Mouse (Mus musculus) Muller cell, postnatal 12 days (primary cell): Measurements from ENCODE around the gene Slc9a4.
"Not testable (repeated sequence)": the region's sequence is repeated elsewhere in the genome, so short reads cannot be mapped to it uniquely, and the experiment has no call there.

Experiments used
- DNase-seq: peaks from one replicate; pipeline ENCODE4 v3.0.0-alpha.2; 2015; ENCODE audit errors: inconsistent ontology term

Gene Slc9a4

GRCm38 (mm10) chr1:40579784-40580183 lies at the start of gene Slc9a4:
Slc9a4 (plus strand) TSS chr1:40580081.
- peak; percentile 4 for DNase-seq

GRCm38 (mm10) chr1:40537577-40537976 lies 42.3 kb upstream of the Slc9a4 start:
- DNase-seq = no peak

GRCm38 (mm10) chr1:40544650-40545049 lies 35.2 kb upstream of the Slc9a4 start:
- DNase-seq = peak; percentile 47

GRCm38 (mm10) chr1:40546645-40547044 lies 33.2 kb upstream of the Slc9a4 start:
- no peak for DNase-seq

GRCm38 (mm10) chr1:40547064-40547572 lies 32.8 kb upstream of the Slc9a4 start:
- no peak for DNase-seq

- no peak for DNase-seq
Measured at GRCm38 (mm10) chr1:40547762-40548161, 32.1 kb upstream of the Slc9a4 start.

GRCm38 (mm10) chr1:40569374-40569773 lies 10.5 kb upstream of the Slc9a4 start:
- no peak for DNase-seq

GRCm38 (mm10) chr1:40580269-40580668 lies 388 bp downstream of the Slc9a4 start:
- no peak for DNase-seq

- DNase-seq = peak; percentile 1
Measured at GRCm38 (mm10) chr1:40586776-40587175, 6.9 kb downstream of the Slc9a4 start.

- DNase-seq = no peak
Measured at GRCm38 (mm10) chr1:40590931-40591330, 11.1 kb downstream of the Slc9a4 start.

GRCm38 (mm10) chr1:40597822-40598221 lies 17.9 kb downstream of the Slc9a4 start:
- DNase-seq = no peak

GRCm38 (mm10) chr1:40599661-40600060 lies 19.8 kb downstream of the Slc9a4 start:
- DNase-seq = not testable (repeated sequence)

GRCm38 (mm10) chr1:40600394-40601327 lies 20.8 kb downstream of the Slc9a4 start:
- DNase-seq = no peak

- DNase-seq = no peak
Measured at GRCm38 (mm10) chr1:40601461-40601860, 21.6 kb downstream of the Slc9a4 start.

GRCm38 (mm10) chr1:40613219-40613618 lies 33.3 kb downstream of the Slc9a4 start:
- no peak for DNase-seq

GRCm38 (mm10) chr1:40619093-40619492 lies 39.2 kb downstream of the Slc9a4 start:
- no peak for DNase-seq

GRCm38 (mm10) chr1:40619871-40620270 lies 40.0 kb downstream of the Slc9a4 start:
- no peak for DNase-seq

GRCm38 (mm10) chr1:40624954-40625353 lies 45.1 kb downstream of the Slc9a4 start:
- DNase-seq = no peak

- DNase-seq = no peak
Measured at GRCm38 (mm10) chr1:40626954-40627353, 47.1 kb downstream of the Slc9a4 start.

- no peak for DNase-seq
Measured at GRCm38 (mm10) chr1:40628443-40628842, 48.6 kb downstream of the Slc9a4 start.

- no peak for DNase-seq
Measured at GRCm38 (mm10) chr1:40632407-40633062, 52.7 kb downstream of the Slc9a4 start.

- no peak for DNase-seq
Measured at GRCm38 (mm10) chr1:40634608-40635007, 54.7 kb downstream of the Slc9a4 start.

GRCm38 (mm10) chr1:40648234-40648633 lies 68.4 kb downstream of the Slc9a4 start:
- DNase-seq = no peak
